Mouse (Mus musculus): Measurements from ENCODE around the gene Pcsk5. TPM values are rescaled to one million over a fixed set of nuclear protein-coding genes. Genes with fewer than 3 reads are reported as not detected.

The Pcsk5 gene
- total and polyA plus RNA-seq, 3 experiments = 0.27 TPM; not detected in 2

DNA sequence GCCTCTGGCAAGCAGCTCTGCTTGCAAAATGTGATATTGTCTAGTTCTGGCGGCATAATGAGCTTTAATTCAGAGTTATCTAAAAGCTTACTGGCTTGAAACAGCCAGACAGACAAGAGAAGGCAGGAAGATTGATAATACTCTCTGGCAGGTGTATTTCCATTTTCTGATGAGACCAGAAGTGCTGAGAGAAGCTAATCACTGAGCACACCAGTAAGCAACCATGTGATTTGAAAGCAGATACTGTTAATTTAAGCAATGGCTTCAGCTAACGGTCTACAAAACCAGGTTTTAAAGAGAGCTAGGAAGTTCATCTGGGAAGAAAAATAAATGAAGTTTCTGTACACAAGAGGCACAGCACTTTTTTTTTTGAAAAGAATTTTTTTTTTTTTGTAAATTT, 237.1 kb downstream of the Pcsk5 start:
- H3K4me3 ChIP-seq (ENCODE audit: low read depth, low read length) = no peak overlapping the region
- H3K27me3 ChIP-seq (ENCODE audit: insufficient read depth, low read length) = no peaks in the 10 kb centered on the region
- DNase-seq (ENCODE audit: low spot score) = no peak
- no peaks in the 10 kb centered on the region for H3K9me3 ChIP-seq (replicated peaks)
- no peaks in the 10 kb centered on the region for H3K4me1 ChIP-seq (ENCODE audit: insufficient read depth, low read depth, low read length)
- H3K36me3 ChIP-seq (replicated peaks) = no peaks in the 10 kb centered on the region
- TF ChIP-seq GATA2 (IDR thresholded peaks at IDR 0.05; ENCODE audit: borderline replicate concordance, low read depth, low read length) (no peak), CTCF (IDR thresholded peaks at IDR 0.05; ENCODE audit: low read depth, low read length) (no peak), TAL1 (conservative IDR thresholded peaks at IDR 0.05; ENCODE audit: low read depth, low read length) (no peak)
- ATAC-seq (ENCODE audit: extremely low read depth, insufficient number of reproducible peaks, low FRiP score, poor library complexity, severe bottlenecking) = no peak

DNA sequence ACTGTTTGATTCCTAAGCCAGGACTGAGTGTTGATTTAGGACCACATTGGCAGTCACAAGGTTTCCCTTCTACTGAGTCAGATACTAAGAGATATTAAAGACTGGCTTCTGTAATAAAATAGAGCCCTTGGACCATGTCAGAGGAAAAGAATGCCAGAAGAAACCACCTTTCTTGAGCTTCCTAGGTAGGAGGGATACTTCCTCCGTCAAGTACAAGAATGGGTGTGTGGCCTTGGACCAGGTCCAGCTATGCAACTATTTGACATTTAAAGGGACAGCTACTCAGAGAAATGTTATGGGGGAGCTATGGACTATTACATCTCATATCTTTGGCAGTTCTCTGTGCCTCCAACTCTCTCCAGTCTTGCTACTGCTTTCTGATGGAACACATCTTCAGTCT, 244.6 kb downstream of the Pcsk5 start:
- no peak overlapping the region for H3K4me3 ChIP-seq (ENCODE audit: low read depth, low read length)
- TF ChIP-seq POLR2AphosphoS5 (IDR thresholded peaks at IDR 0.05; ENCODE audit: insufficient replicate concordance, low read depth, low read length) = no peak
- no peak for TF ChIP-seq CTCF (IDR thresholded peaks at IDR 0.05; ENCODE audit: low read depth, low read length)
- TF ChIP-seq GATA2 (IDR thresholded peaks at IDR 0.05; ENCODE audit: borderline replicate concordance, low read depth, low read length) = no peak
- TF ChIP-seq TAL1 (conservative IDR thresholded peaks at IDR 0.05; ENCODE audit: low read depth, low read length) = no peak
- no peak for TF ChIP-seq GATA1 (IDR thresholded peaks at IDR 0.05; ENCODE audit: borderline replicate concordance, low read length)
- H3K27me3 ChIP-seq (ENCODE audit: insufficient read depth, low read length) = peaks cover 2% of the 10 kb centered on the region; the same call in 1 of the 2 replicates
- H3K4me1 ChIP-seq (ENCODE audit: insufficient read depth, low read depth, low read length) = no peaks in the 10 kb centered on the region
- H3K9me3 ChIP-seq (replicated peaks) = no peaks in the 10 kb centered on the region
- H3K36me3 ChIP-seq (replicated peaks) = no peaks in the 10 kb centered on the region
- DNase-seq (ENCODE audit: low spot score) = no peak
- no peak for ATAC-seq (ENCODE audit: extremely low read depth, insufficient number of reproducible peaks, low FRiP score, poor library complexity, severe bottlenecking)

DNA sequence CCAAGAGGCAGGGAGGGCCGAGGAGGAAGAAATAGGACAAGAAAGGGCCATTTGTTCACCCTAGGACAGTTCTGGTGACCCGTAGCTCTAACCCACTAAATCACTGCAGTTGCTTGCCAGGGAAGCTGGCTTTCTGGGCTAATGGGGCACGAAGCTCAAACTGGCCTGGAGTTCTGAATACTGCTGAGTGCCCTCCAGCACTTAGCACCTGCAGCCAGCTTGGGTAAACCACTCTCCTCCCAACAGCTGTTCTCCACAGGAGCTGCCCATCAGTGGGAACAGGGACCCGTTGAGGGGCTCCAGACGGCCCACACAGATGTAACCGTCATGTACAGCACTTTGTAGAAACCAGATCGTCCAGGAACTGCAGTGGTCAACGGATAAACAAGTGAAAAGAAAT, 246.1 kb downstream of the Pcsk5 start:
- TF ChIP-seq CTCF (IDR thresholded peaks at IDR 0.05; ENCODE audit: low read depth, low read length) (no peak), POLR2AphosphoS5 (IDR thresholded peaks at IDR 0.05; ENCODE audit: insufficient replicate concordance, low read depth, low read length) (no peak), TAL1 (conservative IDR thresholded peaks at IDR 0.05; ENCODE audit: low read depth, low read length) (no peak), GATA2 (IDR thresholded peaks at IDR 0.05; ENCODE audit: borderline replicate concordance, low read depth, low read length) (no peak), GATA1 (IDR thresholded peaks at IDR 0.05; ENCODE audit: borderline replicate concordance, low read length) (no peak)
- ATAC-seq (ENCODE audit: extremely low read depth, insufficient number of reproducible peaks, low FRiP score, poor library complexity, severe bottlenecking) (no peak), DNase-seq (ENCODE audit: low spot score) (no peak)
- no peaks in the 10 kb centered on the region for H3K4me1 ChIP-seq (ENCODE audit: insufficient read depth, low read depth, low read length)
- H3K4me3 ChIP-seq (ENCODE audit: low read depth, low read length) = no peak overlapping the region
- H3K36me3 ChIP-seq (replicated peaks) = no peaks in the 10 kb centered on the region
- H3K27me3 ChIP-seq (ENCODE audit: insufficient read depth, low read length) = peaks cover 2% of the 10 kb centered on the region; the same call in 1 of the 2 replicates
- no peaks in the 10 kb centered on the region for H3K9me3 ChIP-seq (replicated peaks)

DNA sequence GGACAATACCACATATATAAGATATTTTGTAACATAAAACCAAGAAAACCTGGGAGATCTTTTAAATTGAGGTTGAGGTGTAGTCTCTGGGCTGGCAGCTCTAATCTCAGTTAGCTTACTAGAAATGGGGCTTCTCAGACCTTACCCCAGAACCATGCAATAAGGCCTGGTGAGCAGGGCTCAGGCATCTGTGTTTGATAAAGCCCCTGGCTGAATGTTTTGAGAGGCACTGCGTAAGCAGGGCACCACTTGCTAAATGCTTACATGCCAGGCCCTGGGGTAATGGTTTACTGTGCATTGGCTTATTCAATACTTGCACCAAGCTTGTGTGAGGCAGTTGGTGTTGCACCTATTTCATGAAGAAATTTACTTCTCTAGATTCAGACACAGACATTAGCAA, 247.1 kb downstream of the Pcsk5 start:
- TF ChIP-seq CTCF (IDR thresholded peaks at IDR 0.05; ENCODE audit: low read depth, low read length) = no peak
- no peak for ATAC-seq (ENCODE audit: extremely low read depth, insufficient number of reproducible peaks, low FRiP score, poor library complexity, severe bottlenecking)
- Histone ChIP-seq H3K4me1 (ENCODE audit: insufficient read depth, low read depth, low read length) (no peaks in the 10 kb centered on the region), H3K27me3 (ENCODE audit: insufficient read depth, low read length) (peaks cover 2% of the 10 kb centered on the region; the same call in 1 of the 2 replicates), H3K9me3 (replicated peaks) (no peaks in the 10 kb centered on the region), H3K4me3 (ENCODE audit: low read depth, low read length) (no peak overlapping the region), H3K36me3 (replicated peaks) (no peaks in the 10 kb centered on the region)
- no peak for DNase-seq (ENCODE audit: low spot score)

DNA sequence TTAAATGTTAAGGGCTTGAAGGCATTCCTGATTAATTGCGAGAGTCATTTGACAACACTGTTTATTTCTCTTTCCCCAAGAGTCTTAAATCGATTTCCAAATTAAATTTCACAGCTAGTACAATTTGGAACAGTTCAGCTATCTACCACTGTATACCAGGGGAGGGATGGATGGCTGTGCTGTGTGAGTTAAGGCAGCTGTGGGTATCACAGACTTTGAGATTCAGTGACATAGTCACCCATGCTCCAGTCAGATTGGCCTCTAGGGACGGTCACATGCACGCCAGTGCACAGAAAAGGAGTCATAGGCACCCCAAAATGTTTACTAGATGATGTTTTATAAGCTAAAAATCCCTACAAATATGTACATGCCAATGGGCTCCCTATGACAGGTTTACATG, 260.0 kb downstream of the Pcsk5 start:
- no peak for TF ChIP-seq CTCF (IDR thresholded peaks at IDR 0.05; ENCODE audit: low read depth, low read length)
- TF ChIP-seq GATA2 (IDR thresholded peaks at IDR 0.05; ENCODE audit: borderline replicate concordance, low read depth, low read length) = no peak
- no peak for TF ChIP-seq TAL1 (conservative IDR thresholded peaks at IDR 0.05; ENCODE audit: low read depth, low read length)
- TF ChIP-seq GATA1 (IDR thresholded peaks at IDR 0.05; ENCODE audit: borderline replicate concordance, low read length) = no peak
- TF ChIP-seq POLR2AphosphoS5 (IDR thresholded peaks at IDR 0.05; ENCODE audit: insufficient replicate concordance, low read depth, low read length) = no peak
- Histone ChIP-seq H3K27me3 (ENCODE audit: insufficient read depth, low read length) (peaks cover 3% of the 10 kb centered on the region; the same call in 1 of the 2 replicates), H3K4me1 (ENCODE audit: insufficient read depth, low read depth, low read length) (no peaks in the 10 kb centered on the region), H3K4me3 (ENCODE audit: low read depth, low read length) (no peak overlapping the region), H3K36me3 (replicated peaks) (no peaks in the 10 kb centered on the region), H3K9me3 (replicated peaks) (no peaks in the 10 kb centered on the region)
- ATAC-seq (ENCODE audit: extremely low read depth, insufficient number of reproducible peaks, low FRiP score, poor library complexity, severe bottlenecking) (no peak), DNase-seq (ENCODE audit: low spot score) (no peak)

DNA sequence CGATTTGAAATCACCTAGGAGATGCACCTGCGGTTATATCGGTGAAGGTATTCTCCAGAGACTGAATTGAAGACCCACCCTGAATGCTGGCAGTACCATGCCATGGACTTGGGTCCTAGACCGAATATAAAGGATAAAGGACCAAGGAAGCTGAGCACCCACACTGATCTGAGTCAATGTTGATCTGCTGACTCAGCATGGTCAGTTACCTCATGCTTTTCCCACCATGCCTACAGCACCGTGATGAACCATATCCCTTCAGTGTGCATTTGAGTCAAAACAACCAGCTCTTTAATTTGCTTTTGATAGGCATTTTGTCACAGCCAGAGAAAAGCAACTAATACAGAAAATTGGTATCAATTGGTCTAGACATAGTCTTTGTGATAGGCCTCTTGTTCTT, 262.9 kb downstream of the Pcsk5 start:
- Histone ChIP-seq H3K27me3 (ENCODE audit: insufficient read depth, low read length) (peaks cover 4% of the 10 kb centered on the region; the same call in 1 of the 2 replicates), H3K4me1 (ENCODE audit: insufficient read depth, low read depth, low read length) (no peaks in the 10 kb centered on the region), H3K9me3 (replicated peaks) (no peaks in the 10 kb centered on the region), H3K4me3 (ENCODE audit: low read depth, low read length) (no peak overlapping the region), H3K36me3 (replicated peaks) (no peaks in the 10 kb centered on the region)
- no peak for DNase-seq (ENCODE audit: low spot score)
- ATAC-seq (ENCODE audit: extremely low read depth, insufficient number of reproducible peaks, low FRiP score, poor library complexity, severe bottlenecking) = no peak
- TF ChIP-seq TAL1 (conservative IDR thresholded peaks at IDR 0.05; ENCODE audit: low read depth, low read length) (no peak), CTCF (IDR thresholded peaks at IDR 0.05; ENCODE audit: low read depth, low read length) (no peak), GATA2 (IDR thresholded peaks at IDR 0.05; ENCODE audit: borderline replicate concordance, low read depth, low read length) (no peak), GATA1 (IDR thresholded peaks at IDR 0.05; ENCODE audit: borderline replicate concordance, low read length) (no peak), POLR2AphosphoS5 (IDR thresholded peaks at IDR 0.05; ENCODE audit: insufficient replicate concordance, low read depth, low read length) (no peak)

DNA sequence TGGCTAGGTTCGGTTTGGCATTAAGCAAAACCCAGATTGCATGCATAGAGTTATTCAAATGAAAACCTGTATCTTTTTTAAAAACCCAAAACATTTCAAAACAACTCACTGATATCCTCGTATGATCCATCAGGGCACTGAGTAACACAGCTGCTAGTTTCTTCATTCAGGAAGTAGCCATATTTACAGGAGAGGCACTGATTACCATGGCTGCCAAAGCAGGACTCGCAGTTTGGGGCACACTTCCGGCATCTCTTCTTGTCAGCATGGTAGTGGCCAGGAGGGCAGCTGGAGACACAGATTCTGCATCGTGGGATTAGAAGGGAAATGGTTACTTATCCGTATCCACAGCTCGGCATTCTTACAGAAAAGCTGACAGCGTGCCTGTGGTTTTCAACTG, 265.1 kb downstream of the Pcsk5 start:
- TF ChIP-seq CTCF (IDR thresholded peaks at IDR 0.05; ENCODE audit: low read depth, low read length) (no peak), POLR2AphosphoS5 (IDR thresholded peaks at IDR 0.05; ENCODE audit: insufficient replicate concordance, low read depth, low read length) (no peak), GATA1 (IDR thresholded peaks at IDR 0.05; ENCODE audit: borderline replicate concordance, low read length) (no peak), GATA2 (IDR thresholded peaks at IDR 0.05; ENCODE audit: borderline replicate concordance, low read depth, low read length) (no peak), TAL1 (conservative IDR thresholded peaks at IDR 0.05; ENCODE audit: low read depth, low read length) (no peak)
- Histone ChIP-seq H3K36me3 (replicated peaks) (no peaks in the 10 kb centered on the region), H3K27me3 (ENCODE audit: insufficient read depth, low read length) (peaks cover 4% of the 10 kb centered on the region; the same call in 1 of the 2 replicates), H3K4me3 (ENCODE audit: low read depth, low read length) (no peak overlapping the region), H3K9me3 (replicated peaks) (no peaks in the 10 kb centered on the region), H3K4me1 (ENCODE audit: insufficient read depth, low read depth, low read length) (no peaks in the 10 kb centered on the region)
- DNase-seq (ENCODE audit: low spot score) (no peak), ATAC-seq (ENCODE audit: extremely low read depth, insufficient number of reproducible peaks, low FRiP score, poor library complexity, severe bottlenecking) (no peak)

Data from G1E (cell line).